Mouse (Mus musculus) ES-E14 (cell line): Measurements from ENCODE around the gene Vmn2r18.

Source experiments
- HCFC1 ChIP-seq: IDR thresholded peaks from 2 replicates; pipeline ENCODE4 v1.6.1; 2012; ENCODE audit warnings: low read length, inconsistent platforms, borderline replicate concordance; ENCODE audit not compliant: insufficient read depth
- MAFK ChIP-seq: IDR thresholded peaks from 2 replicates; pipeline ENCODE4 v1.6.1; 2014; ENCODE audit warnings: mild to moderate bottlenecking, low read depth, low read length, inconsistent platforms; ENCODE audit not compliant: insufficient read depth

GRCm38 (mm10) chr5:151601696-151602095, 4.1 kb downstream of the Vmn2r18 start:
- no peak for TF ChIP-seq HCFC1
- no peak for TF ChIP-seq MAFK
